Mouse (Mus musculus) heart, adult 9 months (tissue): Measurements from ENCODE around the gene Hoxc11.
A peak's percentile ranks its signal among the peaks of the same experiment; 100 is the strongest.

Source experiments
- DNase-seq, 2 experiments: peaks; one replicate each; pipeline ENCODE4 v3.0.0; 2022; ENCODE audit warnings: low spot score in 2 of 2

Gene Hoxc11

DNA sequence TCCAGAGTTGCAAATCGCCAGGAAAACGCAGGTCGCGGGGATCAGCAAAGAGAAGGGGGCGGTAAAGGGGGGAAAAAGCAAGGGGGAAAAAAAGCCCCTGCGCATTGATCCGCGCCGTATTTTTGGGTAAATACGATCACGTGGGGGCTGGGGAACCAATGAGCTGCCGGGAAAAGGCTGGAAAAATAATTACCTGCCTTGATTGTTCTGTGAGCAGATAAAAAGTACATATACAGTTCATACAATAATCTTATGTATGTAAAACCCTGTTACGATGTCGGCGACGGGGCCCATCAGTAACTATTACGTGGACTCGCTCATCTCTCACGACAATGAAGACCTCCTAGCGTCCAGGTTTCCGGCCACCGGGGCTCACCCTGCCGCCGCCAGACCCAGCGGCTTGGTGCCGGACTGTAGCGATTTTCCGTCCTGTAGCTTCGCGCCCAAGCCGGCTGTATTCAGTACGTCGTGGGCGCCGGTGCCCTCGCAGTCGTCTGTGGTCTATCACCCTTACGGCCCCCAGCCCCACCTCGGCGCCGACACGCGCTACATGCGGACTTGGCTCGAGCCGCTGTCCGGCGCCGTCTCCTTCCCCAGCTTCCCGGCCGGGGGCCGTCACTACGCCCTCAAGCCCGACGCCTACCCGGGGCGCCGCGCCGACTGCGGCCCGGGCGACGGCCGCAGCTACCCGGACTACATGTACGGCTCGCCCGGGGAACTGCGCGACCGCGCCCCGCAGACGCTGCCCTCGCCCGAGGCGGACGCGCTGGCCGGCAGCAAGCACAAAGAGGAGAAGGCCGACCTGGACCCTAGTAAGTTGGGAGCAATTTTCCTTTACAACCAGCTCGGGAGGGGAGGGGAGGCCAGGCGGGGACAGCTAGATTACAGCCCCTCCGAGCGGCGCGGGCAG, 27.4 kb downstream of the Hoxc11 start:
- DNase-seq, result no peak

DNA sequence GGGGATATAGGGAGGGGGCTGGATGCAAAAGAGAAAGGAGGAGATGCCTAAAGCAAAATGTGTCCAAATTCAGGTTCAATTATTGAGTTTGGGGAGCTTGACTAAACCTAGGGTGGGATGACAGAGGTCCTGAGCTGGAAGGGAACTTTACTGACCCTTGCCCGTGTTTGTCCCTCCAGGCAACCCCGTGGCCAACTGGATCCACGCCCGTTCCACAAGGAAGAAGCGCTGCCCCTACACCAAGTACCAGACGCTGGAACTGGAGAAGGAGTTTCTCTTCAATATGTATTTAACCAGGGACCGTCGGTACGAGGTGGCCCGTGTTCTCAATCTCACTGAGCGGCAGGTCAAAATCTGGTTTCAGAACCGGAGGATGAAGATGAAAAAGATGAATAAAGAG, 29.5 kb downstream of the Hoxc11 start:
- no peak for DNase-seq

DNA sequence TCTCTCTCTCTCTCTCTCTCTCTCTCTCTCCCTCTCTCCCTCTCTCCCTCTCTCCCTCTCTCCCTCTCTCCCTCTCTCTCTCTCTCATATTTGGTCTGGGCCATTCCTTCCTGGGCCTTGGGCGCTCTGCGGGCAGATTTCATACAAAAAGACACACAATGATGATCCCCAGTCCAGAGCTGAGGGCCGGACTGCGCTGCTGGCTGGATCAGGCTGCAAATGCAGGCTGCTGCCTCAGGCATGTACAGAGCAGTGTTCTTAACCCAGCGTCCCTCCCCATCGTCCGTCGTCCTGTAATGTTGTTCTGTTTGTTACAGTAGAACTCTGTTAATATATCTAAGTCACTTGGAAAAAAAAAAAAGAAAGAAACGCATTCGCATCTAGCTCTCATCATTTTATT, 30.3 kb downstream of the Hoxc11 start:
- DNase-seq, result no peak

DNA sequence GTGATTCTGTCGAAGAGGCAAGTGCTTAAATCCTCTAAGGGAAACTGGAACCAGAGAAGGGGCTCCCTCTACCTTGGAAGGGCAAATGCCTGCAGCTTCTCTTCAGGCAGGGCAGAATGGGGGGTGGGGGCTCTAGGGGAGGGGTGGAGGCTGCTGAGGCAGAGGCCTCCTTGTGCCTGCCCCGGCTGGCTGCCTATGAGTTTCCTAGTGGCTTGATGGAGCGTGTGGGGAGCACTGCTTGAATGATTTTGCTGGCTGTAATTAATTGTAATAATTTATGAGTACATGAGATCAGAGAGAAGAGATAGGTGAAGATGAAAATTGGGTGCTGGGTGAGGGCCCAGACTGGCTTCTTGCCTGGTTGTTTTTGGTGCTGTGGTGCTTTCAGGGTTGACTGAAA, 30.7 kb downstream of the Hoxc11 start:
- no peak for DNase-seq

DNA sequence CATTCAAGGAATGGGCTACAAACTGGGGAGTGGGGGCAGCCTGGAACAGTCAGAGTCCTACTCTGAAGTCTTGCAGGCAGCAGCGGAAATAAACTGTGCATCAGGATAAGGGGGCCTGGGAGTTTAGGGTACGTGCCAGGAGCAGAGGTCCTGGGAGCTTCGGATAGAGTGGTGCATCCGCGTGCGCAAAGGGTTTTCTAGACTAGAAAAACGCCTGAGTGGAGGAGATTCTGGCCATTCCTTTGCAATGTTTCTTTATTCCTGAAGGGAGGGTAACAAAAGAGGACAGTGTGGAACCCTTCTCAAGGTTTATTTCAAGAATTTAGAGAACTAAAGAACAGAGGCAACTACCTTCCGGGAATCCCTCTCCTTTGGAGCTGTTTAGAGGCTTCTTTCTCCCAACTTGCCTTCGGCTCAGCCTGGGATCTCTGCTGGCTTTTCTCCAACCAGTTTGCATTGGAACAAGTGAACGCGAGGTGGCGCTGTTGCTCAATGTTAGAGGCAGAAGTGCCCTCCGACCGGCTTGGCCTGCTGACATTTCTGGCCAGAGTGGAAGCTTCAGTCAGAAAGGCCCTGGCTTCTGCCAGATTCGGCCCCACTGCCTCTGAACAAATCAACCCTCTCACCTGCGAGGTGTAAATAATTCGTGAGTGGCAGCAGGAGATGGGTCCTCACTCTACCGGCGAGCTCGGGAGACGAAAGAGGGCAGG, 33.1 kb downstream of the Hoxc11 start:
- peak; percentile 77 to 89 for DNase-seq

DNA sequence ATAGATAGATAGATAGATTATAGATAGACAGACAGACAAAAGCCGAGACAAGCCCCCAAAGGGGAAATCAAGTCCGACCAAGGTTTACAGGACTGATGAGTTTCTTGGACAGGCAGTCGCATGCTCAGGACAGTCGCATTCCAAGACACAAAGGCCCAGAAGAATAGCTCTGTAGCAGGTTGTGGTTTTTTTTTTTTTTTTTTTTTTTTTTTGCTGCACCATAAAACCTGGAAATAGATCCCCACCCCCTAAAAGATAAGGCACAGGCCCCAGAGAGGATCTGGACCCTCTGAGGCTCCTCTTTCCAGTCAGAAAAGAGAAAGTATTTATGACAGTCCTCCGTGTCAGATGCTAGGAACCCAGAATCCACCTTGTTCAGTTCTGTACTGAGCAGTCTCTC, 33.9 kb downstream of the Hoxc11 start:
- DNase-seq, result no peak

DNA sequence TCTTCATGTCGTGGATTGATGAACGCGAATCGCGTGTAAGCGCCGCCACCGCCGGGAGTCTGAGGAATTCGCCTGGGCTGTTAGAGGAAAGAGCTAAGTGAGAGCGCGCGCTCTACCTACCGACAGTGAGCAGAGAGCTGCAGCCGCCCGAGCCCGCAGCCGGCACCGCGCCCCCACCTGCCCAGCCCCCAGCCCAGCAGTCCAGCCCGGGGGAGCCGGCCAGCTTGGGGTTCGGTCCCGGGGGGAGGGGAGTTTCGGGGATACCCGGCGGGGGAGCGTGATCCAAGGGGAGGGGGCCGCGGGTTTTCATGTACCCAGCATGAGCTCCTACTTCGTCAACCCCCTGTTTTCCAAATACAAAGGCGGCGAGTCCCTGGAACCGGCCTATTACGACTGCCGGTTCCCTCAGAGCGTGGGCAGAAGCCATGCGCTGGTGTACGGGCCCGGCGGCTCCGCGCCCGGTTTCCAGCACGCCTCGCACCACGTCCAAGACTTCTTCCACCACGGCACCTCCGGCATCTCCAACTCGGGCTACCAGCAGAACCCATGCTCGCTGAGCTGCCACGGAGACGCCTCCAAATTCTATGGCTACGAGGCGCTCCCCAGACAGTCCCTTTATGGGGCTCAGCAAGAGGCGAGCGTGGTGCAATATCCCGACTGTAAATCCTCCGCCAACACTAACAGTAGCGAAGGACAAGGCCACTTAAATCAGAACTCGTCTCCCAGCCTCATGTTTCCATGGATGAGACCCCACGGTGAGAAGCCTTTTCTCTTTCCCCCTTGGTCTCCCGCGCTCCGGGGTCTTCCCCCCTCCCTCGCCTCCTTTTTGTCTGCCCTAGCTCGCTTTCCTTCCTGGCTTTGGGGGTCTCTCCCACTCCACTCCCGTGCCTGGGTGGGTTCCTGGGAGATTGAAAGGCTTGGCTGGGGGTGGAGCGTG, 36.5 kb downstream of the Hoxc11 start, which contains the start of gene Hoxc8:
TSS of gene Hoxc8 (plus strand) at position 147 of the 937 bp plus-strand sequence.
- DNase-seq, result no peak

DNA sequence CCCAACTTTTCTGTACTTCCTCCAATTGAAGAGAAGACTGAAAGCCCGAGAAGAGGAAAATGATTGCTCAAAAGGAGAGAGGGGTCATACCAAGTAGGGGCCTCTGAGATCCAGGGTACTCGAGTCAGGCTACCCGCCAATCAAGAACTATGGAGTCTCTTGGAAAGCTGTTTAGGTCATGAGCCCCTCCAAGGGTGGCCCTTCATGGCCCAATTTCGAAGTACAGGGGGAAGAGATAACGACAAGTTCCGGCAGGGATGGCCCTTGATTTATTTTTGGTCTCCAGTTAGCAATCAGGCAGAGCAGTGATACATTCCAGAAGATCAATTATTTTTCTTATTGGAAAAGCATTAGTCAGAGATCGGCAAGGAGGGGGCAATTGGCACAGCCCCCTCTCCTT, 37.6 kb downstream of the Hoxc11 start:
- DNase-seq, result no peak

DNA sequence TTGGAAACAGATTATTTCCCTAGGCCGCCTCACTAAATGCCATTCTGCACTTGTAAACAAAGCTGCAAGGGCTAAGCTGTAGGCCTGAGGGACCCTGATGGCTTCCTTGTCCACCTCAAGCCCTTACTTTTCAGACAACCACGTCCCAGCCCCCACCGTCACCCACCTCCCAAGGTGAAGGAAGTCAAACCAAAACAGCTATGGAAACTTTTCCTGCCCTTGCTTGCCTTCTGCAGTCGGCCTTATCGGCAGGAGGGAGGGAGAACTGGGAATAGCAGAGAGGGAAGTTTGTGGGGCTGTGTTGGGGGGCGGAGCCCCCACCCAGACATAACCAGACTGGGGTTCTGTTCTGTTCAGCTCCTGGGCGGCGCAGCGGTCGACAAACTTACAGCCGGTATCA, 38.0 kb downstream of the Hoxc11 start:
- DNase-seq, result no peak

DNA sequence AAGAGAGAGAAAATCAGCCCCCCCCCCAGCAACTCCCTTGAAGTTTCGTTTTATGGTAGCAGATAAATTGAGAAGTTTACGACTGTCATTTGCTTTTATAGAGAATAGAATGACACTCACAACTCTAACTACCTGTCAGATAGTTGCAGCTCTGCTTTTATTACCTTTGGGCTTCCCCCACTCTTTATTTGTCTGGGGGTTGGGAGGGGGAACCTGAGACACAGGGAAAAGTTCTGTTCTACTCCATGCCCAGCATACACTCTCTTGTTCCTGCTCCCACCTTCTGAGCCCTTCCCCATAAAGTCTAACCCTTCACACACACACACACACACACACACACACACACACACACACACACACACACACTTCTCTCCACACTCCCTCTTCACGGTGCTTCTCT, 38.6 kb downstream of the Hoxc11 start:
- no peak for DNase-seq

DNA sequence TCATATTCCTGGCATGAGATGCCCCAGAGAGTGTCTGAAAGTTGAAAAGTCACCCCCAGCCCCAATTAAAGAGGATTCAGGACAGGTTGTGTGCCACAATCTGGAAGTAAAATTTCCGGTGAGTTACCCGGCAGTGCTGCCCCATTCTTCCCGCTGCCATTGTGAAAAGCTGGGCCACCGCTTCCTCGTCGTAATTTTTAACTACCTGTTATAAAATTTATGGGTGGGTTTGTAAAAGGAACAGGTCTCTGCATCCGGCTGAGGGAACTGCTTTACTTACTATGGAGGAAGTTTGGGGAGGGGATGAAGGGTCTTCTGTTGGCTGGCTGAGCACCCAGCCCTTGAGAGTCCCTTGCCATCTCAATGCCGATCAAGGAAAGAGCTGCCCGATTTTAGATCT, 42.3 kb downstream of the Hoxc11 start:
- DNase-seq, result no peak

DNA sequence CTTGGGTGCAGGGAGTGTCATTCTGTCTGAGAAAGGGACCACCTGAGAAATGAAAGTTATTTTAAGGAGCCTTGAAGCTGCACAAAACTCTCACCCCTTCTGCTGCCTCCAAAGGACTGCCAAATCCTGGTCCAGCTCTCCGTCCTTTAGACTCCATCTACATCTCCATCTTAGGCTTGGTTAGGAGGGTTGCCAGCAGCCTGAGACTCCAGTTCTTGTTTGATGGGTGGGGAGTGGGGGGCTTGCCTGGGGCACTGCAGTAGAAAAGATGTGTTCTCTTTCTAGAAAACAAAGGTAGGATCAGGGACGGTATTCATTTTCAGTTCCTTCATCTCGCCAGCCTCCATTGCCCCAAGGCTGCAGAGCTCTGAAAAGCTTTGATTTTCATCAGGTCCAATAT, 43.2 kb downstream of the Hoxc11 start:
- no peak for DNase-seq

DNA sequence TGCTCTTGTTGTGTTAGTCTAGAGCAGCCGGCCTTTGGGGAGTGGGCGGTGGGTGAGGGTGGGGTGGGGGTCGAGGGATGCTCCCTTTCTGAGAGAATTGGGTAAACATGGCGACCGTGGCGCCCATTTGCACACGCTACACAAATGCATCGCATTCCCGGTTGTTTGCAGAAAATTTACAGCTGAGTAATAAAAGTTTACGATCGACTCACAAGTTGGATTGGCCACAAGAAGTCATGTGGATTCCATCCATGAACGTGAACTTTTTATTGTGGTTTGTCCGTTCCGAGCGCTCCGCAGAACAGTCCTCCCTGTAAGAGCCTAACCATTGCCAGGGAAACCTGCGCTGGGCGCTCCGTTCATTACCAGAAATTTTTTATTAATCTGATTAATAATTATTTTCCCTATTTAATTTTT, 43.7 kb downstream of the Hoxc11 start, which contains the start of gene Hoxc6:
TSS of gene Hoxc6 (plus strand) at position 319 of the 417 bp plus-strand sequence.
- no peak for DNase-seq

DNA sequence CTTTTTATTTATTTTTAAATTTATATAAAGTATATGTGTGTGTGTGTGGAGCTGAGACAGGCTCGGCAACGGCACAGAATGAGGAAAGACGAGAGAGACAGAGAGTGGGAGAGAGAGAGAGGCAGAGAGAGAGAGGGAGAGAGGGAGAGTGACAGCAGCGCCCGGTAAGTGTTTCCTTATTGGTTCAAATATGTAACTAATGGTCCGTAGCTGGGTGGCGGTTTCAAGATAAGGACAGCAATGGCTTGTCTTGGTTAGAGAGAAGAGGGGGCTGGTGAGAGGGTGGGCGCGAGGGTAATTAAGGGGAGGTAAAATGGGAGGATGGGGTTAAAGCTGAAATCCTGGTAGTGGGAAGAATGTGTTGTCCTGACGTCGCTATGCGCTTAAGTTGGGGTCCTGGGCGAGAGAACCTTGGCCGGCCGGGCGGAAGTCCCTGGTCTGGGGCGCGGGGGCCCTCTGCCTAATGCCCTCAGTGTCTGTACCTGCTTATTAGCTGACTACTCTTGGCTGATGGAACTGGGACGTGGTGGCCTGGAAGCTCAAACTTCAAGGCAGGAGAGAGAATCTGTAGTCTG, 44.5 kb downstream of the Hoxc11 start:
- no peak for DNase-seq

DNA sequence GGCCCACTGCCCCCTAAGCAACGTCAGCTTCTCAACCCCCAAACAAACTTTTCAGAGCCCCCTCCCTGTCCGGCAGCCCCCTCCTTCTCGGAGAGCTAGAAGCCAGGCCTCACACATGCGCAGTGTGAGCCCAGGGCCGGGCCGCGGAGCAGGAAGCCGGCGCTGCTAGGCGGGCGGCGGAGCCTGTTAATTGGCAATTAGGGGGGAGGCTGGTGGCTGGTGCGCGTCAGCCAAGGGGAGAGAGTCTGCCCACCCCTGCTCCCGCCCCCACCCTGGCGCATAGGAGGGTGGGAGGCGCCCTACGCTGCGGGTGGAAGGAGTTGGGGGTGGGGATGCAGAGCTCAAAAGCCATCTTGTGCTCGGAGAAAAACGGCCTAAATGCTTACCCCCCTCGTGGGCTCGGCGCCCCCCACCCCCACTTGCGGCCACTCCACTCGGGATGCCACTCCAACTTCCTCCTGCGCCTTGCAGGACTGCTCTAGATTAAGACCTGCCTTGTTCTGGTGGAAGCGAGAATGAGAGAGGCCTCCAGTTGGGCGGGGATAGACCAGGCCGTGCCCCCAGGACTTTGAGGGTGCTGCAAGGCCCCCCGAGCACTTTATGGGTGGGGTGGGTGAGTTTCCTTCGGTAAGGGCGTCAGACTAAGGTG, 45.1 kb downstream of the Hoxc11 start:
- peak; percentile 68 to 70 for DNase-seq

DNA sequence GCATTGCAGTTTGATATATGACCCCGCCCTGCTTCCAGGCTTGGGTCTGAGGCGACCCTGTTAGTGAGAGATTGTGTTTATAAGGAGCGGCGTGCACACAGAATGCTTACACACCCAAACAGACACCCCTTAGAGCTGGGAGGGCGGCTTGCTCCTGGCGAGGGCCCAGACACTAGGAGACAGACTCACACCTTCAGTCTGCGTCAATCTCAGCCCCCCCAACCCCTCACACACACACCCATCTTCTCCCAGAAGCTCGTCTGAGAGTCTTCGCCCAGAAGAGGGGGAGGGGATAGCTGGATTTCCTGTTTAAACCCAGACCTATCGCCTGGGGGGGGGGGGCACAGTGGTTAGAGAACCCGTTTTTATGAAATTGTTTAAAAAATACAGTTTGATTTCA, 45.7 kb downstream of the Hoxc11 start:
- DNase-seq, result no peak

DNA sequence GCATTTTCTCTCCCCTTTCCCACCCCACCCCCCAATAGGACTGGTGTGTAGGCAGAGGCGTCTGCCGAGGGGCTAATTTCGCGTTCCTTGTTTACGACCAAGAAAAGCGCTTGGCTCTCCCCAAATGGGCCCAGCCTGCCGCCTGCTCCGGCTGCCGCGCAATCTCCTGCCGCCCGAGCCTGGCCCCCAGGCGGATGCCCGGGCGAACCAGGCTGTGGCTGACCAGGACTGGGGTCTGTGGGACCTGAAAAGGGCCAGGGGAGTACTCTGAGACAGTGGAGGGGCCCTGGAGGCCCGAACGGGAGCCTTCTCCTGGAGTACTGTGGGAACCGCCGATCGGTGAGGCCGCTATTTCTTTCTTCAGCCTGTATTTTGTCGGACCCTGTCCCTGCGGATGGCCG, 46.3 kb downstream of the Hoxc11 start:
- DNase-seq, result no peak

DNA sequence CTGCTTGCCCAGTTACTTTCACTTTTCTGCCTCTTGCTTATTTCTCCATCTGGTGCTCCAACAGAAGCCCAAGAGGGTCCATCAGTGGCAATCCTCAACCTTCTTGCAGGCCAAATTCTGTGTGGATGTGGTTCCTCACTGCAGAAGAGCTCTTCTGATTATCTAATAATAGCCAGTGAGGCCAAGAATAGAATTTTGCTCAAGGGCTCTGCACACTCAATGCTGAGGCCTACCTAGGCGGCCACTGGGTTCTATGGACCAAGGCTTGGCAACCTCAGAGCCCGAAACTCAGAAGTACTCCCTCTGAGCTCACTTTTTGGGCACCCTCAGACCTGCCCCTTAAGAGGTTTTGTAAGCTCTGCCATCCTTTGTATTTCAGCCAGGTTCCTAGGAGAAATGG, 47.1 kb downstream of the Hoxc11 start:
- no peak for DNase-seq

DNA sequence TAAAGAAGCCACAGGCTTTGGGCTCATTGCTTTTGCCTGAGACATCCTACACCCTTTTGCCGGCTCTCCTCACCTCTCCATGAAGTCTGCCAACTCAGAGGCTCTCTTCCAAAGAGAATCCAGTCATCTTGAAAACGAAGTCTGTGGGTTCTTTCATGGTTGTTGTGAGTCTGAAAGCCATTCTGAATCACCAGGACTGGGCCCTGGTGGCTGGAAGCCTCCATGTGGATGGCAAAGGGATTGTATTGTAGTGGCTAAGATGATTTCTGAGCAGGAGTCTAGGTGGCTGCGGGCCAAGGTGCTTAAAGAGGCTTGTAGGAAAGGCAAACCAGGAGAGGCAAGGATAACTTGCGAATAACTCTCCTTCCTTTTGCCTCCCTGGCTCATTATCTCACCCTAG, 47.9 kb downstream of the Hoxc11 start:
- DNase-seq, result no peak

DNA sequence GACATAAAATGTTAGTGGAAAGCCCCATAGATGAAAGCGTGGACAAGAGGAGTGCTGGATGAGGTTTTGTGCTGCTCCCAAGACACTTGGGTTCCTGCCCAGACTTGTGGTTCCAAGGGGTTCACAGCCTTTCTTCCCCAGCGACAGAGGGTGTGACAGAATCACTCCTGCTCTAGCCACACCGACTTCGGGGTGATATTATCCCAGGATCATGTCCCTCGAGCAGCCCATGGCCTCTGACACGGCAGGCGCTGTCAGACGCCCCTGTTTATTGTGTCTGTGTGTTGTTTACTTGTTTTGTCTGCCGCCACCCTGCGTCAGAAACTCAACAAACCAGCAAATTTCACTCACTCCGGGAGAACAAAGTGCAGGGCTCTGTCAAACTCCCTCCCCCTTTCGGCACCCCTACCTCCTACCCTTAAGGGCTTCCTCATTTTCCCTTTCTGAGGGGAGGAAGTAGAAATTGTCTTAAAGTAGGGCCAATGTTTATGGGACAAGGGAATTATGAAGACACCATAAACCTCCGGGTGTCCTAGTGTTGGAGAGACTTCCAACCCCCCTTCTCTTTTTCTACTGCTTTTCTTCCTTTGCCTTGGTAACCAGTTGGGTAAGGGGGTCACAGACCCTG, 48.7 kb downstream of the Hoxc11 start:
- no peak for DNase-seq

DNA sequence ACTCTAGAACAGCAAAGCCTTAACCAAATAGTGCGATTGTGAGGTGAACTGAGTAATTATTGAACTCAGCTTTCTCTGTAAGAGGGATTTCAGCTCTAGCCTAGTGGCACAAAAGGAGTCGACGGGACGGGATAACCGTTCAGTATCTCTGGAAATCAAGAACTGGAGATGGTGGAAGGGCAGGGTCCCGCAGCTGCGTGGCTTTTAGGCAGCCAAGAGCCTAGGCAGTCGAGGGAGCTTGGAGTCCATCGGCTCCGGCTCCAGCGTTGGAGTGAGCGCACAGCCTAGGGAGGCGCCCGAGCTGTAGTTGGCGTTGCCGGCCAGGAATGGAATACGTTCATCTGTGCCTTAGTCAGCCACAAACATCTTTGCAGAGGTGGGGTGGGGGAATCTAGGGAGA, 51.1 kb downstream of the Hoxc11 start:
- DNase-seq, result no peak
